Mouse (Mus musculus) embryonic facial prominence, embryonic 11.5 days (tissue): ENCODE results near the gene Nyap1. TPM values are rescaled to one million over a fixed set of nuclear protein-coding genes. Genes with fewer than 3 reads are reported as not detected.
A peak's percentile ranks its signal among the peaks of the same experiment; 100 is the strongest.

Source experiments
- ATAC-seq: fragments of 200-750 bp; cut with Nextera tagmentation; replicated peaks from 2 replicates; pipeline ENCODE4 v1.8.0; 2017; ENCODE audit warnings: low read depth; ENCODE audit not compliant: insufficient number of reproducible peaks, low FRiP score, low TSS enrichment
- DNase-seq: peaks from one replicate; pipeline ENCODE4 v3.0.0-alpha.2; 2015; ENCODE audit warnings: low spot score
- H3K27ac ChIP-seq: fragments of 300-500 bp; sonication (generic); replicated peaks from 2 replicates; pipeline ENCODE4 v1.5.1; 2014; ENCODE audit warnings: mild to moderate bottlenecking, low read depth, low read length, control low read depth
- H3K27me3 ChIP-seq: fragments of 300-500 bp; sonication (generic); 2 replicates; pipeline ENCODE4 v1.6.1; 2014; ENCODE audit warnings: mild to moderate bottlenecking, low read length, moderate library complexity, mixed read lengths; ENCODE audit not compliant: control insufficient read depth, insufficient read depth
- H3K36me3 ChIP-seq: fragments of 300-500 bp; sonication (generic); replicated peaks from 2 replicates; pipeline ENCODE4 v1.6.1; 2014; ENCODE audit warnings: low read depth, mild to moderate bottlenecking, low read length, moderate library complexity, mixed read lengths; ENCODE audit not compliant: control insufficient read depth, insufficient read depth
- H3K4me1 ChIP-seq: fragments of 300-500 bp; sonication (generic); 2 replicates; pipeline ENCODE4 v1.6.1; 2014; ENCODE audit warnings: low read length, mixed read lengths; ENCODE audit not compliant: control insufficient read depth, insufficient read depth
- H3K4me2 ChIP-seq: fragments of 300-500 bp; sonication (generic); 2 replicates; pipeline ENCODE4 v1.6.1; 2014; ENCODE audit warnings: low read depth, mild to moderate bottlenecking, control low read depth, low read length, moderate library complexity
- H3K4me3 ChIP-seq: fragments of 300-500 bp; sonication (generic); 2 replicates; pipeline ENCODE4 v1.5.1; 2014; ENCODE audit warnings: low read depth, low read length, control low read depth
- H3K9ac ChIP-seq: fragments of 300-500 bp; sonication (generic); replicated peaks from 2 replicates; pipeline ENCODE4 v1.6.1; 2014; ENCODE audit warnings: mild to moderate bottlenecking, control low read depth, low read length
- H3K9me3 ChIP-seq: fragments of 300-500 bp; sonication (generic); replicated peaks from 2 replicates; pipeline ENCODE4 v1.6.1; 2016; ENCODE audit warnings: mild to moderate bottlenecking, low read length, inconsistent platforms, mixed read lengths; ENCODE audit not compliant: control insufficient read depth
- WGBS: fragments of 180-500 bp; shearing (Covaris S2); extraction: QIAGEN DNeasy Blood & Tissue Kit; methylation state at CpG from one replicate; pipeline ENCODE4 v1.1.7; 2014; 5-methylcytosine and 5-hydroxymethylcytosine counted together
- polyA plus RNA-seq: library from polyadenylated mRNA; unstranded; fragments of >200 nt; fragmentation: Nextera tagmentation; extraction: Ambion mirVana; gene quantifications from 2 replicates; pipeline ENCODE4 v1.2.1, GENCODE M21; 2014

The Nyap1 gene
- polyA plus RNA-seq = 1.6 and 2.5 TPM in 2 replicates

DNA sequence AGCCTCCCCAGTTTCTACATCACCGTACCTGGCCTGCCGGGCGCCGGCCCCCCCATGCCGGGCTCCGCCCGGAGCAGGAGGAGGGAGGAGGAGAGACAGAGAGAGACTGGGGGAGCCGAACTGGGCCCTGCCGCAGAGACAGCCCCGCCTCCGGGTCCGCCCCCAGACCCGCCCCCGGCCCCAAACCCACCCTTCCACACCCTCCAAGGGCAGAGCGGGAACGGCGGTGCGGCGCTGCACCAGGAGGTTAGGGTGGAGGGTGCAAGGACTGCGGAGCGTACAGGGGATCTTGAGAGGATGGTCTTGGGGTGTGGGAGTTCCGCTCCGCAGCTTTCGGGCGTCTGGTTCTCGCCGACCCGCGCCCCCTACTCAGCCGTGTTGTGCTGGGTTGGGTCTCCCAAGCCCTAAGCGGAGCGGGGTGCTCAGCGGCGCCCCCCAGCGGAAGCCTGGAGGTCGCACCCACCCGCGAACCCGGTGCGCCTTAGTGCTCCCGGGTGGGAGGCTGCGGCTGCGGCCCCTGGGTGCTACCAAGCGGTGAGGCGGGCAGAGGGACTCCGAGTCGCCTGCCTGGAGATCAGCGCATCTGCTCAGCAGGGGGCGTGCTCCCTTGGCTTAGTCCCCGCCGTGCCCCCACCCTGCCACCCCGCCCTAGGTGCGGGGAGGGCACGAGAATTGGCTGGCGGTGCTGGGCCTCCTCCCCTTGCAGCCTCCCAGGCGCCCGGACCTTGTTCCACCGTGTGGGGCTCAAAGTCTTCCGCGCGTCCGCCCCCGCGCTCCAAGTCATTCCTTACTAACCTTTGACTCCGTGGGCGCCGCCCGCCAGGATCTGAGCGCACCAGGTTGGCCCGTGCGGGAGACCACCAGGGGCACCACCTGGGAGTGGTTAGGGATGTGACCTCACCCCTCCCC is at the start of gene Nyap1:
Nyap1 (minus strand) TSS at position 585 of the 909 bp plus-strand sequence.
- H3K27me3 ChIP-seq = no peaks in the 10 kb centered on the region
- no peaks in the 10 kb centered on the region for H3K36me3 ChIP-seq
- H3K9ac ChIP-seq = peak within 1 kb of the TSS; percentile 72
- DNase-seq (peak; percentile 84), ATAC-seq (peak; percentile 80)
- H3K4me2 ChIP-seq = peak within 1 kb of the TSS; percentile 93
- peak within 1 kb of the TSS; percentile 69 for H3K4me3 ChIP-seq
- under 1% methylated on average over 65 of the region's 71 CpGs for WGBS
- peaks cover 6% of the 10 kb centered on the region for H3K4me1 ChIP-seq
- no peaks in the 10 kb centered on the region for H3K9me3 ChIP-seq
- peak within 1 kb of the TSS; percentile 47 for H3K27ac ChIP-seq

DNA sequence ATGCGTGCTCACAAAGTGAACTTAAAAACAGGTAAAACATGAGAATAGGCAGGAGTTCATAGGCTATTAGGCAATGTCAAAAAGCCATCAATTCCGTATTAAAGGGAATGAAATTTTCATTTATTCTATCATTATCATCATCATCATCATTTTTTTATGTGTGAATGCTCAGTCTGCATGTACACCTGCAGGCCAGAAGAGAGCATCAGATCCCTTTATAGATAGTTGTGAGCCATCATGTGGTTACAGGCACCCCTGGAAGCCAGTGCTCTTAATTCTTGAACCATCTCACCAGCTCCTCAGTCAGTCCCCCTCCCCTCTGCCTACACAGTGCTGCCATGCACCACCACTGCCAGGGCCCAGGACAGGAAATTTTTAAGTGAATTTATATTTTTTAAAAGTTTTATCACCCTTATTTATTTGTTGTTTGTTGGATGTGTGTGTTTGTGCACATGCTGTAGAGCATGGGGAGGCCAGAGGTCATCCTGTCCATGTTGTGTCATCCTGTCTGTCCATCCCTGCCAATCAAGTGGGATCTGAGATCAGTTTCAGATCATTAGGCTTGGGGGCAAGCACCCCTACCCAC is 47.6 kb upstream of the Nyap1 start:
- H3K27me3 ChIP-seq = no peaks in the 10 kb centered on the region
- ATAC-seq (no peak), DNase-seq (no peak)
- H3K27ac ChIP-seq = no peak overlapping the region
- no peaks in the 10 kb centered on the region; the same call in 1 of the 2 replicates for H3K36me3 ChIP-seq
- peaks cover 8% of the 10 kb centered on the region for H3K4me1 ChIP-seq
- no peak overlapping the region for H3K4me3 ChIP-seq
- H3K9ac ChIP-seq = no peak overlapping the region
- no peak overlapping the region for H3K4me2 ChIP-seq
- H3K9me3 ChIP-seq = no peaks in the 10 kb centered on the region
- WGBS = 94% methylated on average over 2 of the region's 2 CpGs

DNA sequence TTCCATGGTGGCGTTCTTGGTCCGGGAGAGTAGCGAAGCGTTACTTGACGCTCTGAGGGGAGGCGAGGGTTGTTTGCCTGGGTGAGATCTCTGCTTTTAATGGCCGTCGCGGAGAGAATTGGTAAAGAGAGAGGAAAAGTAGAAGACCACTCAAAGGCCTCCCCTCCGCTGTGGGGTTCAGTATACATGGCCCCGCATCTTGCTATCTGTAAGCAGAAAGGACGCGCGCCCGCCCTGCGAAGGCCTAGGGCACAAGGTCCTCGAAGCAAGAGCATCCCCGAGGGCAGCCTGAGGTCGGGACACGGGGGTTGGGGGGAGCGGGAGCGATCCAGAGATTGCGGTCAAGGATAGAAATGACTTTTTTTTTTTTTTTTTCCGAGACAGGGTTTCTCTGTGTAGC is 46.8 kb upstream of the Nyap1 start:
- H3K36me3 ChIP-seq = no peaks in the 10 kb centered on the region; the same call in 1 of the 2 replicates
- peaks cover 8% of the 10 kb centered on the region for H3K4me1 ChIP-seq
- H3K9ac ChIP-seq = no peak overlapping the region
- no peak overlapping the region for H3K27ac ChIP-seq
- no peaks in the 10 kb centered on the region for H3K9me3 ChIP-seq
- ATAC-seq = no peak
- 69% methylated on average over 24 of the region's 24 CpGs for WGBS
- peak overlapping the region; percentile 44; the same call in 1 of the 2 replicates for H3K4me3 ChIP-seq
- no peak for DNase-seq
- H3K4me2 ChIP-seq = peak overlapping the region; percentile 27
- H3K27me3 ChIP-seq = no peaks in the 10 kb centered on the region

DNA sequence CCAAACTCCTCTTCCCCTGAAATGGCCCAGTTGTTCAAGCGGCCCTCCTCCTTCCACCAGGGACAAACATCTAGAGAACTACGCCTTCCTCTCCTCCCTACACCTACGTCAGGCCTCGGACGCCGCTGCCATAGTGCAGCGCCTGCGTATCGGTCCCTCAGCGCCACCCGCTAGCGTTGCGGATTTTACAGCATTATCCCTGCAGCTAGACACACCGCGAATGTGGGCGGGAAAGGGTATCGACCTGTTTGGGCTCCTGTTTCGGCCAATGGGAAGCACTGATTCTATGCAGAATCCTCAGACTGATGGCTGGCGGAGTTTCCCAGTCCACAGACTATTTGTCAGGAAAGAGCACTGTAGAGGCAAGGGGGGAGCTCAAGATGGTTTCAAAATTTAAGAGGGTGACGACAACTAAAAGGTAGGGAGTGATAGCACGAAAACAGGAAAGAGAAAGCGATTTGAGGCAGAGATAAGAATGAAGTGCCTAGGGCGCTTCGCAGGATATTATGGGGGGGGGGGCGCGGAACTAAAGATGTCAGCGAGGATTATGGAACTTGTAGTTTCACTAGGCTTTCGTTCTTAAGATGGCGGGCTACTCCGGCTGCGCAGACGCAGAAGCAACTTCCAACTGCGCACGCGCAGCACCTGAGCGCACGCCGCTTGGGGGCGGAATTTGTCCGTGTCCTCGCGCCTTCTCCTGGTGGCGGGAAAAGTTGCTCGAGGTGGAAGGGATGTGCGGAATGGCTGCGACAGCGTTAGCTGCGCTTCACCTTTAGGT is 45.9 kb upstream of the Nyap1 start, which contains the start of the genes Mepce and Zcwpw1:
Mepce (minus strand) TSS at position 505 of the 778 bp plus-strand sequence.
Zcwpw1 (plus strand) TSS at position 648 of the 778 bp plus-strand sequence.
- peak within 1 kb of the TSS; percentile 97 for H3K27ac ChIP-seq
- H3K9ac ChIP-seq = peak within 1 kb of the TSS; percentile 95
- under 1% methylated on average over 48 of the region's 48 CpGs for WGBS
- H3K4me1 ChIP-seq = peaks cover 8% of the 10 kb centered on the region
- H3K9me3 ChIP-seq = no peaks in the 10 kb centered on the region
- DNase-seq (peak; percentile 98), ATAC-seq (peak; percentile 65)
- no peaks in the 10 kb centered on the region; the same call in none of the 2 replicates for H3K36me3 ChIP-seq
- H3K4me2 ChIP-seq = peak within 1 kb of the TSS; percentile 72
- H3K4me3 ChIP-seq = peak within 1 kb of the TSS; percentile 83
- no peaks in the 10 kb centered on the region for H3K27me3 ChIP-seq

DNA sequence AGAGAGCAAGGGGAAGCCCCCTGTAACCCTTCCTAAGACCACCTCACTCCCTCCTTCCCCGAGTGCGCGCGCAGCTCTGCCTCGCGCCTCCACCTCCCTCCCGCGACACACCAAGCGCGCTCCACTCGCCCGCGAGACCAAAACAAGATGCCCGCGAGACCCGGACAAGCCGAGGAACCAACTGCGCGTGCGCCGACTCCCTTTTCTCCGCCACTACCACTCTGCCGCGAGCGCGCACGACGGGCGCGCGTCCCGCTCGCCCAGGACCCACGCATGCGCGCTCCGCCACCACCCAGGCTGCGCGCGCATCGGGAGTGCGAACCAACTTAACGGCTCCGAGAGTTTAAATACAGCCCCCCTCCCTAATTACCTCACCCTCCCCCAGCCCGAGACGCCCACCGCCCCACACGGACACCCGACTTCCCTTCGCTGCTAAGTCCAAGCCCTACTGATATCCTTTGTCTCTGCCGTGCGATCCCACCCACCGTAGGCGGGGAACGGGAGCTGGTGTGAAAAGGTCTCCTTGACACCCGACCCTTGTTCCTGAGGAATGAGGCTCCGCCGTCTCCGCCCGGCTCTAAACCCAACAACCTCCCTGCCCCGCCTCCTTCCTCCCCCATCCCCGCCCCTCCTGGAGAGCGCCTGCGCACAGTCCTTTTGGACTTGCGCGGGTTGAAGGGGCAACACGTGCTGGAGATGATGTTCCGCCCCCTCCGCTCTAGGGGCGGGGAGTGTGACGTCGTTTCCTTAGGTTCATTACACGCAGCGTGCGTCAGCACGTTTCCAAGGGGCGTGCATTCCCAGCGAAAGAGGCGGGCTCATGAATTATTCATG is 44.9 kb upstream of the Nyap1 start:
- peak overlapping the region; percentile 83 for H3K4me3 ChIP-seq
- under 1% methylated on average over 75 of the region's 79 CpGs for WGBS
- H3K36me3 ChIP-seq = no peaks in the 10 kb centered on the region; the same call in none of the 2 replicates
- DNase-seq (peak; percentile 100), ATAC-seq (peak; percentile 83)
- H3K9me3 ChIP-seq = no peaks in the 10 kb centered on the region
- H3K9ac ChIP-seq = peak overlapping the region; percentile 95
- peak overlapping the region; percentile 60 for H3K4me2 ChIP-seq
- H3K27me3 ChIP-seq = no peaks in the 10 kb centered on the region
- peak overlapping the region; percentile 97 for H3K27ac ChIP-seq
- H3K4me1 ChIP-seq = peaks cover 8% of the 10 kb centered on the region

DNA sequence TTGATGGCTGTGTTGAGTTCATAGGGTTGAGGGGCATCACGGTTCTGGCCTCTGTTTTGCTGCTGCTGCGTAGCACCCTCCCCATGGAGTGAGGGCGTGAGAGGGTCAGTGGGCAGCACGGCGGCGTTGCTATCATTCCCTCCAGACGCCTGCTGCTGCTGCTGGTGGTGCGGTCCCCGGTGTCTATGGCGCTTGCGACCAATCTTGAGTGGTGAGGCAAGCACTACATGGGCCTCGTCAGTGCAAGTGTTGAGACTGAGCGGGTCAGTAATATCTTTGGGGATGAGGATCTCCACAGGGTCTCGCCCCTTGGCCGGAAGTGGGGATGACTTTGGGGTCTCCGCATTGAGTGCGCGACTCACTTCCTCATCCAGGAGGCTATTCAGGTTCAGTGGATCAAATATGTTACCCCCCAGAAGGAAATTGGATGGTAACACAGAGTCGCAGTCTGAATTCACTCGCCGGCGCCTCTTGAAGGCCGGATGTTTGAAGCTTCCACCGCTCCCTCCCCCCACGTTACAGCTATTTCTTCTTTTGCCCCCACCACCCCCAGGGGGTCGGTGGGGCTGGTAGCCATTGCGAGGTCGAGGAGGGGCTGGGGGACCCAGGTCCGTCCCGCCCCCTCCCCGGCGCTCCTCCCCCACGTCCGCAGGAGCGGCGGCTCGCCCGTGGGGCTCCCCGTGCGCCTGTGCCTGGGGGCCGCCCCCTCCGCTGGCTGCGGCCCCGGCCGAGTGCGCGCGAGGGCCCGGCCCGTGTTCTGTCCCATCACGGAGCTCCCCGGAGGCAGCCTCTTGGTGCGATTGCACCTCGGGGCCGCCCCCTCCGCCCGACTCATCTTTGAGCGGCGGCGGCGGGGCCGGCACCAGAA is 44.0 kb upstream of the Nyap1 start:
- no peaks in the 10 kb centered on the region for H3K27me3 ChIP-seq
- H3K27ac ChIP-seq = peak overlapping the region; percentile 97
- ATAC-seq = peak; percentile 19
- H3K4me2 ChIP-seq = peak overlapping the region; percentile 60
- no peaks in the 10 kb centered on the region; the same call in none of the 2 replicates for H3K36me3 ChIP-seq
- H3K4me3 ChIP-seq = peak overlapping the region; percentile 83
- peaks cover 8% of the 10 kb centered on the region for H3K4me1 ChIP-seq
- peak overlapping the region; percentile 95 for H3K9ac ChIP-seq
- H3K9me3 ChIP-seq = no peaks in the 10 kb centered on the region
- 5% methylated on average over 58 of the region's 62 CpGs for WGBS
- DNase-seq = peak; percentile 30
